Mouse (Mus musculus) olfactory bulb, adult 2 months (tissue): ENCODE data around the gene Elmod3.

Source experiments
- CTCF ChIP-seq: fragments of 200-500 bp; IDR thresholded peaks from 2 replicates; pipeline ENCODE4 v1.5.1; 2012; ENCODE audit warnings: low read depth, mild to moderate bottlenecking, low read length, moderate library complexity; ENCODE audit not compliant: insufficient read depth
- POLR2A ChIP-seq: fragments of 200-500 bp; IDR thresholded peaks from 2 replicates; pipeline ENCODE4 v1.6.1; 2012; ENCODE audit warnings: mild to moderate bottlenecking, low read depth, low read length, moderate library complexity; ENCODE audit not compliant: insufficient read depth

DNA sequence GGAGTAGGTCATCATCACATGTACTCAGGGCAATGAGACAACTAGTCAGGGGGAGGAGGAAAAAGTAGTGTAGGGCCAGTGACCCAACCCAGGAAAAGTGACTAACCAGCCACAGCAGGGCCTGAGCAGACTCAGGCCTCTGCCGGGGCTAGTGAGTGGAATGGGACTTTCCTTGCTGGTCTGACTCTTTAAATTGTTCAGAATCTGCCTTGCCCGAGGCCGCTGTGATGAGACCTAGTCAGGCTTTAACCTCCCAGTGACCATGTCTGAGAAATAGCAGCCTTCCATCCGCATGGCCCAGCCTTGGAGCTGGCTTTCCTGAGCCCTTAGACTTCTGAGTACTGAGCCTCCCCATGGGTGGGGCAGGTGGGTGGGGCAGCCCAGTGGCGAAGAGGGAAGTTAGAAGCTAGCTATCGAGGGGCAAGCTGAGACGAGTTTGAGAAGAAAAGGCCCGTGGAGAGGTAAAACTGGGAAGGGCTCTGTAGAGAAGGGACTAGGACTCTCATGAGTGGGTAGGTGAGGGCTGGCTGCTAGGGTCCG lies 49.1 kb downstream of the Elmod3 start:
- TF ChIP-seq CTCF (no peak), POLR2A (no peak)
